Mouse (Mus musculus) induced T-regulatory cell, adult 2 months (primary cell): ENCODE data around the gene Me1.

ENCODE experiments used
- DNase-seq: peaks from one replicate; pipeline ENCODE4 v3.0.0-alpha.2; 2012; ENCODE audit warnings: low read depth

Me1 gene

GRCm38 (mm10) chr9:86707431-86707830, 11.7 kb upstream of the Me1 start:
- no peak for DNase-seq

GRCm38 (mm10) chr9:86701844-86702243, 6.1 kb upstream of the Me1 start:
- DNase-seq, result no peak

- DNase-seq, result no peak
Observed at GRCm38 (mm10) chr9:86701264-86701663, 5.5 kb upstream of the Me1 start.

GRCm38 (mm10) chr9:86695199-86695817, 445 bp downstream of the Me1 start:
- DNase-seq, result no peak

DNA sequence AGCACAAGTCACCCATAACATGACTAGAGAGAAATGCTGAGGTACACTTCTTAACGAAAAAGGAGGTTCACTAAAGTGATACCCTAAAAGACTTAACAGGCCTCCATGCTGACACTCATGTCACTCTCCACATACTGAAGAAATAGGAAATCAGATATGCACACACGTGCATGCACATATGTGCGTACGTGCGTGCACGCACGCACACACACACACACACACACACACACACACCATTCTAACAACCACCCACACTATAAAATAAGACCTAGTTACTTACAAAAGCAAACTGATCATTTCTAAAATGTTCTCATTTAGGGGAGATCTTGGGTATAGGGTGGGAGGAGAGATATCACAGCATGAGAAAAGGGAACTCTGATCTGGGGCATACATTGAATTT, 1.1 kb downstream of the Me1 start:
- DNase-seq, result no peak

GRCm38 (mm10) chr9:86693935-86694334, 1.8 kb downstream of the Me1 start:
- DNase-seq, result no peak

DNA sequence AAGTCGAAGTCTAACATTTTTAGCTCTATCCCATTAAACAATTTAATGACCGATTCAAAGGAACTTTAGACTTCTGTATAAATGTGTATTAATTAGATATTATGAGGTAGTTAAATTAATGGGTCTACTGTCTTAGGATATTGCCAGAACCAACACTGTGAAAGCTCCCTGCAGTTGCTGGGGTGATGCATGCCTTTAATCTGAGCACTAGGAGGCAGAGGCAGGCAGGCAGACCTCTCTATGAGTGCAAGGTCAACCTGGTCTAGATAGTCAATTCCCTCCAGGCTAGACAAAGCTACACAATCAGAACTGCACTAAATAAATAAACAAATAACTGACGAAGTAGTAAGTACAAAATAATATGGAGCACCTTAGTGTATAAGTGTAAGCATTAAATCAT, 3.1 kb downstream of the Me1 start:
- DNase-seq, result no peak

DNA sequence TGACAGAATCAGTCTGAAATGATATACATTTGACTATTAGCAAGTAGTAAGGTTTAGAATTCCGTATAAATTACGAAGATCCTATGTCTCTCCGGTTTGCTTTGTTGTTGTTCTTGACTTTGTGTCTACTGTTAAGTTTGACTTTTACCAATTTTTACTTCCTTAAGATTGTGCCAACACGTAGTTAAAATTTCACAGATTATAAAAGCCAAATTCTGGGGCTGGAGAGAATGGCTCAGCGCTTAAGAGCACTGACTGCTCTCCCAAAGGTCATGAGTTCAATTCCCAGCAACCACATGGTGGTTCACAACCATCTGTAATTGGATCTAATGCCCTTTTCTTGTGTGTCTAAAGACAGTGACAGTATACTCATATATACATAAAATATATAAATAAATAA, 3.5 kb downstream of the Me1 start:
- DNase-seq, result no peak

DNA sequence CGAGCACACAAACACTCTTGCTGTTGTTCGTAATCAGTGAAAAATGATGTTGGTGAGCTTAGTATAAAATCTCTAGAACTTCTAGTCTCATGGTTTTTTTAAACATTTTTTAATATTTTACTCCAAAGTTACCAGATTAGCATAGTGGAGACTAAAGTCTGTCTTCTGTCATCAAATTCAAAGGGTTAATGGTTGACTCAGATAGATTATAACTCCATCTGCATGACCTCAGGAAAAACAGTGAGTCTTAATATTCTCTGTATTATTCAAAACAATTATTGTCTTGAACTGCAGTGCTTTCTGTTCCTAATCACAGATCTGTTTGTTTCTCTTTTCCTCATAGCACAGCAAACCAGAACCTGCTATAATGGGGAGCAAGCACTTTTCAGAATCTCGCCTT, 4.7 kb downstream of the Me1 start:
- no peak for DNase-seq

- no peak for DNase-seq
Observed at GRCm38 (mm10) chr9:86683713-86684209, 12.0 kb downstream of the Me1 start.

DNA sequence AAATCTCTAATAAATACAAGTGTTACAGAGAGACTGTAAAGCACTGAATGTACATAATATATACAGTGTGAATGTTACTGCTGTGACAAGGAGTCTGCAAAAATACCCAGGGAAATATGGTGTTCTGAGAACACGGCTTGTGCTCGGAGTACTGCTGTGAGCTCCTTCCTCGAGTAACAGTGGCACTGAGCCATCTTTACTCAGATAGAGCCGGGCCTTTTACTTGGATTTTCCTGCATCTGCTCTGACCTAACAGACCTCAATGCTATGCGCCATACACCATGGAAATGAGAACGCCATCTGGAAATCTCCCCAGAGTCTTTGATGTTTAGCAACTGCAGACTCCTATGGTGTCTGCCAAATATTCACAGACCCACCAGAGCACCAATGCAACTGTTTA, 12.9 kb downstream of the Me1 start:
- DNase-seq, result no peak

- no peak for DNase-seq
Observed at GRCm38 (mm10) chr9:86682278-86682677, 13.5 kb downstream of the Me1 start.

DNA sequence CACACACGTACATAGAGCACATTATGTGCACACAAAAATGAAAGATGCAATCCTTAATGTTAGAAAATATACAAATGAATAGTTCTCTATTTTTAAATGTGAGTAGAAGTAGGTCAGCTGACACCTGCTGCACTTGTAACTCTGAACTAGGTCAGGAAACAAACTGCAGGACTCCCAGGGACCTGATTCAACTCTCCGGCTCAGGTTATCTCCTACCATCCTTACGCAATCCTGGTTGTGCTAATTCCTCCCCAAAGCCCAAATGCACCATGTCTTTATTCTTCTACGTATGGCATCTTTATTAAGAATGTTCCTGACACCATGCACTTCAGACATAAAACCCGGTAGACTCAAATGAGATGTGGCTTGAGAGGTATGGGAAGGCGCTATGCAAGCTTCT, 15.3 kb downstream of the Me1 start:
- DNase-seq, result no peak

- DNase-seq, result no peak
Observed at GRCm38 (mm10) chr9:86679843-86680417, 15.8 kb downstream of the Me1 start.

GRCm38 (mm10) chr9:86676246-86676645, 19.5 kb downstream of the Me1 start:
- DNase-seq, result no peak

DNA sequence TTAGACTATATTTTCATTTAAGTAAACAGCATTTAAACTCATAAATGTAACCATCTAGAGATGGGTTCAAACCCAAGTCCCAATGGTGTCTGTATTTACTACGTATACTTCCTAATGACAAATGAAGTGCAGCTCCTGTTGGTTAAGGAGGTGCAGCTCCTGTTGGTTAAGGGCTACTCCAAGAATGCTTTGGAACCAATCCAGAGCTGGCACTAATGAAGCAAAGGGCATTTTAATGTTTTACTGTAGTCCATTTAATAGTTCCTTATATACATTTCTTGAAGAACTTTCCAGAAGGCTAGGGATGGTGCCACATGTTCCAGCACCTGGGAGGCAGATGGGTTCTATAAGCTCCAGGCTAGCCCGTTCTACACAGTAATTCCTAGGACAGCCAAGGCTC, 20.3 kb downstream of the Me1 start:
- DNase-seq, result no peak

- no peak for DNase-seq
Observed at GRCm38 (mm10) chr9:86672907-86673472, 22.8 kb downstream of the Me1 start.

GRCm38 (mm10) chr9:86668590-86669252, 27.0 kb downstream of the Me1 start:
- no peak for DNase-seq

- no peak for DNase-seq
Observed at GRCm38 (mm10) chr9:86667138-86667750, 28.5 kb downstream of the Me1 start.

DNA sequence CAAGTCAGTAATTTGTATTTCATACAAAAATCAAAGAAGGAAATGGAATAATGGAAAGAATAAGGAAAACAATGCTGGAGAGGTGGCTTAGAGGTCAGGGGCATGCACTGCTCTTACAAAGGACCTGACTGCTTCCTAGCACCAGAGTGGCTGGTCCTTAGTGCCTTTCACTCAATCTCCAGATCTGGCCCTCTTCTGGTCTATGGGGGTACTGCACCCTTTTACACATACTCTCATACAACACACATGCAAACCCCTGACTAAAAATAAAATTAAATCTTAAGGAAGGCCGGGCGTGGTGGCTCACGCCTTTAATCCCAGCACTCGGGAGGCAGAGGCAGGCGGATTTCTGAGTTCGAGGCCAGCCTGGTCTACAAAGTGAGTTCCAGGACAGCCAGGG, 34.1 kb downstream of the Me1 start:
- DNase-seq, result peak; percentile 67

- DNase-seq, result no peak
Observed at GRCm38 (mm10) chr9:86661266-86661665, 34.5 kb downstream of the Me1 start.

GRCm38 (mm10) chr9:86660327-86660726, 35.4 kb downstream of the Me1 start:
- DNase-seq, result no peak

- no peak for DNase-seq
Observed at GRCm38 (mm10) chr9:86658347-86658746, 37.4 kb downstream of the Me1 start.
